Mouse (Mus musculus) bone marrow, adult 2 months (tissue): Measurements from ENCODE around the gene Il18. TPM values are rescaled to one million over a fixed set of nuclear protein-coding genes. Genes with fewer than 3 reads are reported as not detected.

ENCODE experiments used
- H3K27ac ChIP-seq: fragments of 200-500 bp; 2 replicates; pipeline ENCODE4 v1.5.1; 2012; ENCODE audit warnings: low read depth, mild to moderate bottlenecking, control low read depth, inconsistent platforms, low read length; ENCODE audit not compliant: control insufficient read depth, poor library complexity, insufficient read depth
- H3K4me1 ChIP-seq: fragments of 200-500 bp; 2 replicates; pipeline ENCODE4 v1.6.1; 2011; ENCODE audit warnings: low read length; ENCODE audit not compliant: control insufficient read depth, insufficient read depth
- H3K4me3 ChIP-seq: fragments of 200-500 bp; replicated peaks from 2 replicates; pipeline ENCODE3; 2011; ENCODE audit warnings: mild to moderate bottlenecking, low read depth, low read length, control low read depth; ENCODE audit not compliant: control insufficient read depth
- CTCF ChIP-seq: fragments of 200-500 bp; IDR thresholded peaks from 2 replicates; pipeline ENCODE4 v1.5.1; 2011; ENCODE audit warnings: low read length, control low read depth; ENCODE audit not compliant: control insufficient read depth, insufficient read depth
- POLR2A ChIP-seq: fragments of 200-500 bp; IDR thresholded peaks from 2 replicates; pipeline ENCODE4 v1.6.1; 2011; ENCODE audit warnings: low read depth, mild to moderate bottlenecking, control low read depth, low read length, borderline replicate concordance; ENCODE audit not compliant: control insufficient read depth
- WGBS: fragments of 180-500 bp; shearing (Covaris S2); methylation state at CpG from one replicate; pipeline ENCODE4 v1.1.7; 2018; 5-methylcytosine and 5-hydroxymethylcytosine counted together
- polyA plus RNA-seq: library from polyadenylated mRNA; stranded (reverse); fragments of >200 nt; gene quantifications from 2 replicates; pipeline ENCODE4 v1.2.4, GENCODE M21; 2011; ENCODE audit warnings: low replicate concordance; ENCODE audit not compliant: missing spikeins, insufficient read depth, insufficient read length

Il18 gene
- 11.9 and 18.4 TPM in 2 replicates for polyA plus RNA-seq

DNA sequence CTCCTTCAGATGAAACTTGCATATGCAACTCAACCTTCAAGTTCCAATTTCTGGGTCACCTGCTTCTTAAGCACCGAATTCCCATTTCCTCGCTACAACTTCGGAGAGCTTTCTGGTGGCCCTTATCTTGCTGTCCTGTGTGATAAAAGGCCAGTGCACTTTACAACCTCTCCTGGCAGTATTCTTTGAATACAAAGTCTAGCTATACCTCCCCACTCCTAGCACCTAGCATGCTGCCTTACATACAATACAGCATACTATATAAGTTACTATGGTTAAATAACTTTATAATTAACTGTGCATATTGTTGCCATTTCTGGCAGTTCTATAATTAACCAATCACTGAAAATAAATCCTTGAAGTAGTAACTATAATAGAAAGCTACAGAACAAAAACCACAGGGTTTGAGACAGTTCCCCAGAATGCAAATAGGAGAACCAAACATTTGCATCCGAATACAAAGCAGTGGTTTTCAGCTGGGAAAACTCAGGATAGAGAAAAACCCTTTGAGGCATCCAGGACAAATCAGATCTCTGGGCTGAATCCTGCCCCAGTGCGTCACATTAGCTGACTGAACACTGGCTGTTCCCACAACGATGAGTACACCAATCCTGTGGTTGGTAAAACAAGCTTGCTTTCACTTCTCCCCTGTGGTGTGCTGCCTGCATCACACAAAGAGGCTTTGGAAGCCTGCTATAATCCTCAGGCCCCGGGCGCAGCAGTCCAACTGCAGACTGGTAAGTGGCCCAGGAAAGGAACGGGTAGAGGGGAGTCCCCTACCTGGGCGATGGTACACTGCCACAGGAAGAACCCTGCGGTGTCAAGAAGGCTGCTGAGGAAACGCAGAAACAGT lies at the start of gene Il18:
Gene Il18, plus strand, starts transcription at position 587 of the 853 bp plus-strand sequence.
- peak within 1 kb of the TSS; percentile 59 for H3K4me3 ChIP-seq
- WGBS: 22% methylated on average over 12 of the region's 12 CpGs
- TF ChIP-seq CTCF (no peak), POLR2A (no peak)
- no peaks in the 10 kb centered on the region; the same call in 1 of the 2 replicates for H3K4me1 ChIP-seq
- H3K27ac ChIP-seq: peak within 1 kb of the TSS; percentile 32

DNA sequence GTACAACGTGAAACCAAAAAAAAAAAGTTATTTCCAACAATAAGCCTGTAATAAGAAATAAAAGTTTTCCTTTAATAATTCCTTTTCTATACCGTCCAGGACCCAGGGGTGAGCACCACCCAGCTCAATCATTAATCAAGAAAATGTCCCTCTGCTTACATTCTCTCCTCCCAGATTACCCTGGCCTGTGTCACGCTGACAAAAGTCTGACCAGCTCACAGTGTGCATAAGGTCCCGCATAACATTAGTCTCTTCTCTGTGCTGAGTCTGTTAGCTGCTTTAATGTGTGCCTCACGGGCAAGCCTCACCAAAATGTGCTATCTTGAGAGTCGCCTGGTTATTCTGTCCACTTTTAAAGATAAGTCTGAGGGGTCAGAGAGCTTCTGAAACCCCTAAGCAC lies 49.2 kb upstream of the Il18 start:
- Histone ChIP-seq H3K4me1 (peaks cover 2% of the 10 kb centered on the region), H3K27ac (no peak overlapping the region), H3K4me3 (no peak overlapping the region)
- WGBS: 76% methylated on average over 6 of the region's 6 CpGs
- TF ChIP-seq POLR2A: no peak
- no peak for TF ChIP-seq CTCF

DNA sequence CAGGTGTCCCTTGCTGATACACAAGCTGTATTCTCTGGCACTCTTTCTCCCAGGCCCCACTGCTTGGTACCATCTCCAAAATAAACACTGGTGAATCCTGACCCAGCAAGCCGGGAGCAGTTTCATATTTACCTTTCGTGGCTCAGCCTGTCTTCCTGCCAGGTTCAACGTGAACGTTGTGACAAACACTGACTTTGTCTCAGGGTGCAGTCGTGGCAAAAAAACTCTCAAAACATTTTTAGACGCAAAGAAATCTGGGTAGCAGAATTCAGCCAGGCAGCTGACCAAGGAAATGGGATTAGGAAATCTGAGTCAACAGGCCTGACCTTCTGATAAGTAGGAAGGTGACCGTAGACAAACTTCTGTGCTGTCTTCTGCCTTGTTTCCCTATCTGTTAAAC lies 47.1 kb upstream of the Il18 start:
- whole genome bisulfite sequencing: 47% methylated on average over 7 of the region's 7 CpGs
- Histone ChIP-seq H3K4me1 (peaks cover 2% of the 10 kb centered on the region), H3K27ac (no peak overlapping the region), H3K4me3 (no peak overlapping the region)
- TF ChIP-seq CTCF (no peak), POLR2A (no peak)

DNA sequence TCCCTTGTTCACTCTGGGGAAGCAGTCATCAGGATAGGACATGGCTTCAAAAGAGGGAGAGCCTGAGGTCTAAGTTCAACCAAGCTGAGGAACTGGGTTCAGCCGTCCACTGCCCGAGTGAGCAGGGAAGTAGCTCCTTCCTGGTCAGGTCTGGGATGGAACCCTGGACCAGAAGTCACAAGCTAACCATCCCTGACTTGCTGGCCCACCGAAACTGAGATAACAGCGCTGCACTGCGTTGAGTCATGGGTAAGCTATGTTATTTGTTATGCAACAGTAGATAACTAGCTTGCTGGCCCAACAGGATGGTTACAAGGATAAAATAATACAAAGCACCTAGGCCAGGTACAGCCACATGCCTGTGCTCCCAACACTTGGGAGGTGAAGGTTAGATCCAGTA lies 39.2 kb upstream of the Il18 start:
- TF ChIP-seq CTCF (no peak), POLR2A (no peak)
- H3K4me3 ChIP-seq: no peak overlapping the region
- H3K4me1 ChIP-seq: peaks cover 1% of the 10 kb centered on the region; the same call in 1 of the 2 replicates
- no peak overlapping the region for H3K27ac ChIP-seq
- WGBS: 73% methylated on average over 5 of the region's 5 CpGs

DNA sequence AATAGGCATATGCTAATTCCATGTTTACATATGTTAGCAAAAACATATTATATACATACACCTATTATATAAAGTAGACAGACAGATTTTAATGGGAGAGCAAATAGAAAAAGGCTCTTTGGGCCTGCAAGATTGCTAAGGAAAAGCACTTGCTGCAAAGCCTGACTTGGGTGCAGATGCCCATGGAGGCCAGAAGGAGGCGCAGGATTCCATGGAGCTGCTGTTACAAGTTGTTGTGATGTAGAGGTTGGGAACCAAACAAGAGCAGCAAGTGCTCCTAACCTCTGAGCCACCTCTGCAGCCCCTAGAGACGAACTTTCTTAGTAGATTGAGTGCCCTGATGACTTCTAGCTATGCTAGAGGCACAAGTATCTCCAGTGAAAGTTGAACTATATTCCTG lies 35.8 kb upstream of the Il18 start:
- Histone ChIP-seq H3K4me3 (no peak overlapping the region), H3K27ac (no peak overlapping the region), H3K4me1 (peaks cover 4% of the 10 kb centered on the region; the same call in 1 of the 2 replicates)
- TF ChIP-seq POLR2A (no peak), CTCF (peak; percentile 65)
- 55% methylated on average over 2 of the region's 2 CpGs for WGBS

DNA sequence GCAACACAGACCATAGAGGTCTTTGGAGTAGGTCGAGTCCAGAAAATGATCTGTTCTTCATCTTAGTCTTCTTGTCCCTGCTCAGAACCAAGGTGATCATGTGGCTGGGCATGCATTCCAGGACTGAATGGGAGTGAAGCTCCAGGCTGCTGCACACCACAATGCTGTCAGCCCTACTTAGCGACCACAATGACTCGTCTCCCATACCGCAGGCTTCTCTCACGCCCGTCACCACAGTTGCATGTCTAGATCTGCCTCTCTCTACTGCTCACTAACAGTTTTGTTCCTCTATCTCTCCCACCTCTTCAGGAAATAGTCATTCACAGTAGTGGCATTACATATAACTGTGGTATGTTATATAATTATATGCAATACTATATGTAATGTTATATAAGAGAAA lies 33.9 kb upstream of the Il18 start:
- no peak for TF ChIP-seq POLR2A
- TF ChIP-seq CTCF: no peak
- 16% methylated on average over 6 of the region's 6 CpGs for WGBS
- H3K27ac ChIP-seq: no peak overlapping the region
- H3K4me1 ChIP-seq: peaks cover 6% of the 10 kb centered on the region; the same call in 1 of the 2 replicates
- no peak overlapping the region for H3K4me3 ChIP-seq

DNA sequence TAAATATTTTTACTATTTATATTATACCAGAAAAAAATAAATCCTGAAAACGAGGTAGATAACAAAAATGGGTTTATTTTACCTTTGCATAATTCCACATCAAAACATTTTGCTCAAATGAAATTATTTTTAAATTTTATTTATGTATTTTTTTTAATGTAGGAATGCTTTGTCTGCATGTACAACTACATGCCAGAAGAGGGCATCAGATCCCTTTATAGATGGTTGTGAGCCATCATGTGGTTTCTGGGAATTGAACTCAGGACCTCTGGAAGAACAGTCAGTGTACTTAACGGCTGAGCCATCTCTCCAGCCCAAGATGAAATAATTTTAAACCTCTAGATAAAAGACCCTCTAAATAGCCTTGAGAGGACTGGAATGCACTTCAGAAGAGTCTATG lies 33.1 kb upstream of the Il18 start:
- Histone ChIP-seq H3K27ac (no peak overlapping the region), H3K4me1 (peaks cover 6% of the 10 kb centered on the region; the same call in 1 of the 2 replicates), H3K4me3 (no peak overlapping the region)
- WGBS: 45% methylated on average over 2 of the region's 2 CpGs
- TF ChIP-seq CTCF: no peak
- TF ChIP-seq POLR2A: no peak

DNA sequence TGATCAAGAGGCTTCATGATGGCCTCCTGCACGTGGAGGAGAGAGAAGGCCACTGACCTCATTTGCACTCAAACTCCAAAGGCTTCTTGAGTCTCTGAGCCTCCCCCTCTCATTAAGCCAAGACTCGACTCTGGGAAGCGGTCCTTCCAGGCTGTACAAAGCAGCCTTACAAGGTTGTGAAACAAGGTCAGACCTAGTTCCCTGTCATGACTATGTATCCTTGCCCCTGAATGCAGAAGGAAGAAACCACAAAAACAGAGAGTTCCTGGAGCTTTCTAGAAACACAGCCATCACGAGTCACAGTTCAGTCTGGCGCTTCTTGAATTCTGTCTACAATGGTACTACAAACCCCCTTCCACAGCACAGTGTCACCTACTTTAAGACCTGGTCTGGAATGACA lies 32.1 kb upstream of the Il18 start:
- H3K4me3 ChIP-seq: no peak overlapping the region
- no peak overlapping the region for H3K27ac ChIP-seq
- TF ChIP-seq CTCF (no peak), POLR2A (no peak)
- peaks cover 7% of the 10 kb centered on the region for H3K4me1 ChIP-seq
- WGBS: 38% methylated on average over 5 of the region's 5 CpGs

DNA sequence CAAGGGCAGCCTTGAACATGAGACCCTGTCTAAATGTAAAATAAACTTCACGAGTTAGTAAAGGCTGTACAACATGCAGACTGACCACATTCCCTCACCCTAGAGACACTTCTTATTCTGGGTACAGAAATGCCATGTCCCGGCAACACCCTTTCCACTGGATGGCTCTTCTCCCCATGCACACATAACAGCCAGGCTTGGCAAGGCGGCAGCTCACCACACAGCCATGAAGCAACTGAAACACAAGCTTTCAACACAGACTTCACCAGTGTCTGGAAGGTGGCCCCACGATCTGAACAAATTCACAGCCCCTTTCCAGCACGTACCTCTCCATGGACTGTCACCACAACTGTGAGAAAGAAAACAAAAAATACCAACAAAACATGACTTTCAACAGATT lies 29.7 kb upstream of the Il18 start:
- 49% methylated on average over 5 of the region's 5 CpGs for WGBS
- H3K4me3 ChIP-seq: no peak overlapping the region
- no peak for TF ChIP-seq POLR2A
- TF ChIP-seq CTCF: no peak
- H3K27ac ChIP-seq: peak overlapping the region; percentile 6; the same call in 1 of the 2 replicates
- H3K4me1 ChIP-seq: peaks cover 7% of the 10 kb centered on the region
